Mouse (Mus musculus): Measurements from ENCODE around the gene Dock3. TPM values are rescaled to one million over a fixed set of nuclear protein-coding genes. Genes with fewer than 3 reads are reported as not detected.

Gene Dock3
- polyA plus RNA-seq, 1 experiment from 2014 or later, result 1.0 TPM

- H3K27me3 ChIP-seq, result no peaks in the 10 kb centered on the region
- H3K4me3 ChIP-seq (replicated peaks), result no peak overlapping the region
- H3K4me1 ChIP-seq (replicated peaks), result no peaks in the 10 kb centered on the region
- no peak overlapping the region for H3K27ac ChIP-seq
- no peak for ATAC-seq (ENCODE audit: insufficient number of reproducible peaks, insufficient read depth, low FRiP score, low TSS enrichment, low read depth)
- no peak overlapping the region for H3K4me2 ChIP-seq
- H3K9ac ChIP-seq (replicated peaks), result no peak overlapping the region
- WGBS, result 81% methylated on average over 5 of the region's 5 CpGs
- H3K9me3 ChIP-seq, result no peaks in the 10 kb centered on the region
- peaks cover 80% of the 10 kb centered on the region for H3K36me3 ChIP-seq
Observed at GRCm38 (mm10) chr9:106874216-106874615, 357.5 kb downstream of the Dock3 start.

GRCm38 (mm10) chr9:106858036-106858435 lies 373.7 kb downstream of the Dock3 start:
- 95% methylated on average over 11 of the region's 11 CpGs for WGBS
- no peak for ATAC-seq (ENCODE audit: insufficient number of reproducible peaks, insufficient read depth, low FRiP score, low TSS enrichment, low read depth)

GRCm38 (mm10) chr9:106856664-106857063 lies 375.0 kb downstream of the Dock3 start:
- Histone ChIP-seq H3K4me1 (replicated peaks) (no peaks in the 10 kb centered on the region), H3K9ac (replicated peaks) (no peak overlapping the region), H3K27me3 (no peaks in the 10 kb centered on the region), H3K4me2 (no peak overlapping the region), H3K36me3 (peaks cover 85% of the 10 kb centered on the region), H3K9me3 (no peaks in the 10 kb centered on the region), H3K27ac (no peak overlapping the region), H3K4me3 (replicated peaks) (no peak overlapping the region)
- 85% methylated on average over 3 of the region's 3 CpGs for WGBS
- ATAC-seq (ENCODE audit: insufficient number of reproducible peaks, insufficient read depth, low FRiP score, low TSS enrichment, low read depth), result no peak

More at GRCm38 (mm10) chr9:106858036-106858435, 373.7 kb downstream of the Dock3 start:
- Histone ChIP-seq H3K27me3 (no peaks in the 10 kb centered on the region), H3K4me2 (no peak overlapping the region), H3K27ac (no peak overlapping the region), H3K4me1 (replicated peaks) (no peaks in the 10 kb centered on the region), H3K9ac (replicated peaks) (no peak overlapping the region), H3K9me3 (no peaks in the 10 kb centered on the region), H3K36me3 (peaks cover 85% of the 10 kb centered on the region), H3K4me3 (replicated peaks) (no peak overlapping the region)

Small RNA genes within 50 kb of the gene (microRNA-seq; reads per million reads assigned to microRNA genes)
- not detected for gene Gm22238

Other genes with a start within 250 kb of the Dock3 start
- gene Mapkapk3, start 58.0 kb upstream of the Dock3 start, polyA plus RNA-seq (2016; fragmentation: Nextera tagmentation; extraction: Ambion mirVana), result 5.5 and 6.7 TPM in 2 replicates
- gene Cish, start 64.1 kb upstream of the Dock3 start, polyA plus RNA-seq (2016; fragmentation: Nextera tagmentation; extraction: Ambion mirVana), result 4.2 and 8.1 TPM in 2 replicates
- 10.6 and 11.6 TPM in 2 replicates for gene Hemk1, start 106.4 kb upstream of the Dock3 start, polyA plus RNA-seq (2016; fragmentation: Nextera tagmentation; extraction: Ambion mirVana)
- gene 6430571L13Rik, start 108.7 kb upstream of the Dock3 start, polyA plus RNA-seq (2016; fragmentation: Nextera tagmentation; extraction: Ambion mirVana), result 0.81 and 1.4 TPM in 2 replicates
- 0.37 and 0.49 TPM in 2 replicates for gene Cacna2d2, start 167.7 kb upstream of the Dock3 start, polyA plus RNA-seq (2016; fragmentation: Nextera tagmentation; extraction: Ambion mirVana)

Data from limb, embryonic 12.5 days (tissue).